Mouse (Mus musculus) spleen, postnatal 10 days (tissue): Measurements from ENCODE around the gene Ctsd.
"Not testable (repeated sequence)": the region's sequence is repeated elsewhere in the genome, so short reads cannot be mapped to it uniquely, and the experiment has no call there.

Experiments
- DNase-seq, 2 experiments: peaks; one replicate each; pipeline ENCODE4 v3.0.0; 2021 to 2022; ENCODE audit warnings: low spot score in 2 of 2

The Ctsd gene

GRCm38 (mm10) chr7:142340269-142340970 is 47.4 kb downstream of the Ctsd start:
- DNase-seq, result peak in 1 of 2 experiments; percentile 71

DNA sequence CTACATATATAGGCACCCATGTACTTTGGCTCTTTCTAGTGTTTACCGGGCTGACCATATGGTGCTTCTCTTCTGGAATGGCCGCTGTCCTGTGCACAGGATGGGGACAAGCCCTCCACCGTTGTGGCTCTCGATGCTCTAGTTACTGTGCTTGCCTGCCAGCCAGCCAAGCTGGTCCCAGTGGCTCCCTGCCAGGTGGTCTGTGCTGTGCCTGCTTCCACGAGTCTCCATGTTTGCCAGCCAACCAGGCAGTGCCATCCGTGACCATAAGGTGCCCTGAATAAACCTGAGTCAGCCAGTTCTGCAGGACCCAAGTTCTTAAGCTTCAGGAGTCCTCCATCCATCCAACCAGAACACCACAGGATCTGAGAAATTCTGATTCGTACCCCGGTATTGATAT is 52.7 kb downstream of the Ctsd start:
- no peak for DNase-seq

DNA sequence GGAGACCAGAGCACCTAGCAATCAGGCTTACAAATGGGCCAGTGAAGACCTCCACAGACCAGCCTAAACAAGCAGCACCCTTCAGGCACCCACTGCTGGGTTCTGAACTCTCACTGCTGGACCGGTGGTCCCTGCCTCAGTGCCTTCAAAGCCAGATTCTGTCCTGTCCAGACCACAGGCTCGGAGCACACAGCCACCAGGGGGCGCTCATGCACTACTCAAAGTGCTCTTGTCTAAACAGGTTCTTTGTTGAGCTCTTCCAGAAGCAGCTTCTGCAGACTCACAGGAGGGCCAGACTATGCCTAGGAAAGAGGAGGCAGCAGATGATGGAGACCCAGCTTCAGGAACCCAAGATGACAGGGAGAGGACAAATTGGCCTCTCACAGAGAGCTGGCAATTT is 53.6 kb downstream of the Ctsd start:
- peak; percentile 85 to 94 for DNase-seq

- DNase-seq, result not testable (repeated sequence)
Measured at GRCm38 (mm10) chr7:142332741-142333140, 55.1 kb downstream of the Ctsd start.

GRCm38 (mm10) chr7:142331281-142331680 is 56.6 kb downstream of the Ctsd start:
- no peak for DNase-seq

DNA sequence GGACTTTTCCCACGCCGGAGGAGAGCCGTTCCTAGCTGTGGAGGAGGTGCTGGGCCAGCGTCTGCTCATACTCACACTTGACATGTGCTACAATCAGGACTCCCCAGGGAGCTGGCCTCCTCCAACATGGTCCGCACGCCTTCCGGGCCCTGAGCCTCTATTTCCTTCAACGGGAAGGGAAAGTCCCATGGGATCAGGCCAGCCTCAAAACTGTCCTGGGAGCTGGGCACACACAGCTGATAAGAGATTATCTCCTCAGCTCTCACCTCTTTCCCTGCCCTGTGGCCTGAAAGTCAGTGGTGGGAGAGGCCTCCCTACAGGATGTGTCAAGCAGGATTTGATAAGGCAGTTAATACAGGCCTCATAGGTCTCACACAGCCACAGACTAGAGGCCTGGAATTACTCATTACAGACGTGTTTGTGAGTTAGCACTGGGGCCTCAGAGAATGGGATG is 57.5 kb downstream of the Ctsd start:
- DNase-seq, result no peak

GRCm38 (mm10) chr7:142328507-142328906 is 59.3 kb downstream of the Ctsd start:
- no peak for DNase-seq

GRCm38 (mm10) chr7:142326714-142327445 is 61.0 kb downstream of the Ctsd start:
- DNase-seq, result no peak
